Mouse (Mus musculus) cortical plate, adult 2 months (tissue): ENCODE results near the gene Gsg1.

Experiments
- CTCF ChIP-seq: fragments of 200-500 bp; IDR thresholded peaks from 2 replicates; pipeline ENCODE4 v1.5.1; 2011; ENCODE audit warnings: mild to moderate bottlenecking, control low read depth, low read length; ENCODE audit not compliant: insufficient read depth; ENCODE audit errors: extremely low read depth
- POLR2A ChIP-seq: fragments of 200-500 bp; IDR thresholded peaks from 2 replicates; pipeline ENCODE4 v1.6.1; 2011; ENCODE audit warnings: mild to moderate bottlenecking, low read length, control low read depth; ENCODE audit not compliant: insufficient read depth; ENCODE audit errors: extremely low read depth

- no peak for TF ChIP-seq POLR2A
- TF ChIP-seq CTCF: no peak
Measured at GRCm38 (mm10) chr6:135206909-135207308, 47.2 kb downstream of the Gsg1 start.
